Mouse (Mus musculus) CH12.LX (cell line): ENCODE measurements at regions not wholly inside any gene's neighbourhood (a gene's known extent, or its start where the extent isn't known, plus 50 kb on each side); places are given as distances from the start of the nearest gene placed in this dataset.
A peak's percentile ranks its signal among the peaks of the same experiment; 100 is the strongest.

Experiments
- DNase-seq: peaks from one replicate; pipeline ENCODE4 v3.0.0-alpha.2; 2013; ENCODE audit errors: extremely low read depth
- H3K27ac ChIP-seq: 2 replicates; pipeline ENCODE4 v1.5.1; 2012; ENCODE audit warnings: low read depth, mild to moderate bottlenecking, control low read depth, moderate library complexity; ENCODE audit not compliant: insufficient read depth
- H3K27me3 ChIP-seq: replicated peaks from 2 replicates; pipeline ENCODE3; 2012; ENCODE audit warnings: inconsistent platforms
- H3K36me3 ChIP-seq, 2 experiments: replicated peaks in 1 of 2; 2 replicates each; pipeline versions ENCODE3 to v1.6.1; 2012; ENCODE audit warnings: inconsistent platforms in 1 of 2, low read length in 1 of 2, mild to moderate bottlenecking in 1 of 2, mixed read lengths in 1 of 2, moderate library complexity in 1 of 2; ENCODE audit not compliant: control insufficient read depth in 1 of 2, insufficient read depth in 1 of 2
- H3K4me1 ChIP-seq, 2 experiments: 2 replicates each; pipeline ENCODE4 v1.6.1; 2012; ENCODE audit warnings: inconsistent platforms in 1 of 2, moderate library complexity in 1 of 2; ENCODE audit not compliant: insufficient read depth in 2 of 2, control insufficient read depth in 1 of 2
- H3K4me2 ChIP-seq: 2 replicates; pipeline ENCODE4 v1.6.1; 2012; ENCODE audit warnings: low read depth, mild to moderate bottlenecking, control low read depth; ENCODE audit not compliant: poor library complexity, insufficient read depth, severe bottlenecking
- H3K4me3 ChIP-seq, 3 experiments: fragments of 150-350 bp in 1 of 3; sonication (generic) in 1 of 3; replicated peaks in 1 of 3; 2 replicates each; pipeline versions ENCODE3 to v1.5.1; 2011 to 2012; ENCODE audit warnings: low read depth in 2 of 3, low read length in 2 of 3, mild to moderate bottlenecking in 2 of 3, moderate library complexity in 2 of 3, control low read depth in 1 of 3, improper control_type of control experiment in 1 of 3, inconsistent platforms in 1 of 3, mixed read lengths in 1 of 3; ENCODE audit not compliant: poor library complexity in 1 of 3
- H3K79me2 ChIP-seq: replicated peaks from 2 replicates; pipeline ENCODE4 v1.6.1; 2012; ENCODE audit warnings: mild to moderate bottlenecking, moderate library complexity; ENCODE audit not compliant: control insufficient read depth, poor library complexity, insufficient read depth, severe bottlenecking; ENCODE audit errors: extremely low read depth
- H3K9ac ChIP-seq: 2 replicates; pipeline ENCODE4 v1.6.1; 2012; ENCODE audit warnings: low read depth, mild to moderate bottlenecking, control low read depth, moderate library complexity; ENCODE audit not compliant: insufficient read depth
- H3K9me3 ChIP-seq: replicated peaks from 2 replicates; pipeline ENCODE3; 2012; ENCODE audit warnings: low read length, inconsistent platforms, mixed read lengths
- BHLHE40 ChIP-seq: IDR thresholded peaks from 2 replicates; pipeline ENCODE4 v1.6.1; 2011; ENCODE audit warnings: mild to moderate bottlenecking, low read depth, low read length, improper control_type of control experiment
- CHD1 ChIP-seq: IDR thresholded peaks from 2 replicates; pipeline ENCODE4 v1.6.1; 2012; ENCODE audit warnings: low read depth, low read length, improper control_type of control experiment, inconsistent platforms
- JUN ChIP-seq: IDR thresholded peaks from 2 replicates; pipeline ENCODE4 v1.6.1; 2011; ENCODE audit warnings: low read depth, mild to moderate bottlenecking, low read length, improper control_type of control experiment, moderate library complexity; ENCODE audit not compliant: insufficient read depth
- MAFK ChIP-seq: IDR thresholded peaks from 2 replicates; pipeline ENCODE4 v1.6.1; 2011; ENCODE audit warnings: low read length, improper control_type of control experiment; ENCODE audit not compliant: insufficient replicate concordance
- MAZ ChIP-seq: IDR thresholded peaks from 2 replicates; pipeline ENCODE4 v1.6.1; 2012; ENCODE audit warnings: low read depth, mild to moderate bottlenecking, inconsistent platforms, low read length, improper control_type of control experiment, moderate library complexity
- MEF2A ChIP-seq: IDR thresholded peaks from 2 replicates; pipeline ENCODE4 v1.6.1; 2014; ENCODE audit warnings: low read depth, mild to moderate bottlenecking, inconsistent platforms, low read length, improper control_type of control experiment, borderline replicate concordance
- MXI1 ChIP-seq: IDR thresholded peaks from 2 replicates; pipeline ENCODE4 v1.6.1; 2011; ENCODE audit warnings: mild to moderate bottlenecking, low read depth, low read length, improper control_type of control experiment
- SIN3A ChIP-seq: IDR thresholded peaks from 2 replicates; pipeline ENCODE4 v1.6.1; 2012; ENCODE audit warnings: low read length, improper control_type of control experiment, inconsistent platforms
- SMC3 ChIP-seq: IDR thresholded peaks from 2 replicates; pipeline ENCODE4 v1.6.1; 2011; ENCODE audit warnings: low read depth, low read length, improper control_type of control experiment
- TCF12 ChIP-seq: IDR thresholded peaks from 2 replicates; pipeline ENCODE4 v1.6.1; 2014; ENCODE audit warnings: low read depth, mild to moderate bottlenecking, inconsistent platforms, low read length, improper control_type of control experiment
- UBTF ChIP-seq: IDR thresholded peaks from 2 replicates; pipeline ENCODE4 v1.6.1; 2012; ENCODE audit warnings: low read depth, mild to moderate bottlenecking, inconsistent platforms, low read length, improper control_type of control experiment, moderate library complexity
- USF1 ChIP-seq: IDR thresholded peaks from 2 replicates; pipeline ENCODE4 v1.6.1; 2014; ENCODE audit warnings: low read depth, mild to moderate bottlenecking, inconsistent platforms, low read length, improper control_type of control experiment
- ZC3H11A ChIP-seq: IDR thresholded peaks from 2 replicates; pipeline ENCODE4 v1.6.1; 2012; ENCODE audit warnings: low read depth, mild to moderate bottlenecking, inconsistent platforms, low read length, improper control_type of control experiment
- ZKSCAN1 ChIP-seq: IDR thresholded peaks from 2 replicates; pipeline ENCODE4 v1.6.1; 2012; ENCODE audit warnings: low read depth, inconsistent platforms, low read length, improper control_type of control experiment, borderline replicate concordance
- ZNF384 ChIP-seq: IDR thresholded peaks from 2 replicates; pipeline ENCODE4 v1.6.1; 2012; ENCODE audit warnings: low read depth, low read length, improper control_type of control experiment, inconsistent platforms
- dilution Hi-C: fragments of 300-500 bp; cut with MboI; formaldehyde crosslinking; loops from 2 replicates; pipeline ENCODE4 v1.14.3; 2020; ENCODE audit warnings: low sequenced_read_pairs; ENCODE audit not compliant: extremely low pct_unique_long_range_greater_than_20kb, extremely low pct_ligation_motif_present
- in situ Hi-C: fragments of 300-500 bp; cut with MboI; formaldehyde crosslinking; loops from 3 replicates; pipeline ENCODE4 v1.14.3; 2019; ENCODE audit warnings: low sequenced_read_pairs, low pct_ligation_motif_present, low pct_unique_long_range_greater_than_20kb, mixed read lengths

DNA sequence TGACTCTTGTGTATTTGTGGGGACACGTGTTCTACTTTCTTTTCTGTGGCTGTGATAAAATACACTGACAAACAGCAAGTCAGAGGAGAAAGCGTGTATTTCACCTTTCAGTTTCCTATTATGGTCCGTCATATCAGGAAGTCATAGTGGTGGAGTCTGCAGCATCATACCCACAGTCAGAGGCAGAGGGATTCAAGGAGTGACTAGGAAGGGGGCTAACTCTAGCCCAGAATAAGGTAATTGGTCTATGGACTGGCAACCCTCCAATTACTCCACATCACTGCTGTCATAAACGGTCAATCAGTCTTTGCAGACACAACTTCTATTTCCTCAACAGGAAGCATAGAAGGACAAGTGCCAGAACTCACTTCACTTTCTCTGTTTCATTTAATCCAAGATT, 201.0 kb downstream of the Klf6 start:
- in situ Hi-C loops (no loop called here), dilution Hi-C loops (no loop called here)
- no peak for DNase-seq
- H3K36me3 ChIP-seq = no peaks in the 10 kb centered on the region
- no peak overlapping the region for H3K9ac ChIP-seq
- H3K4me1 ChIP-seq = peaks cover 0 to 11% of the 10 kb centered on the region in 2 experiments; a peak in 2 of 4 replicates
- no peaks in the 10 kb centered on the region for H3K9me3 ChIP-seq
- H3K79me2 ChIP-seq = no peaks in the 10 kb centered on the region
- no peak overlapping the region for H3K27ac ChIP-seq
- no peak for TF ChIP-seq MXI1
- no peak for TF ChIP-seq CHD1
- H3K4me3 ChIP-seq = no peak overlapping the region
- peak overlapping the region; percentile 34; the same call in 1 of the 2 replicates for H3K4me2 ChIP-seq
- no peaks in the 10 kb centered on the region for H3K27me3 ChIP-seq

DNA sequence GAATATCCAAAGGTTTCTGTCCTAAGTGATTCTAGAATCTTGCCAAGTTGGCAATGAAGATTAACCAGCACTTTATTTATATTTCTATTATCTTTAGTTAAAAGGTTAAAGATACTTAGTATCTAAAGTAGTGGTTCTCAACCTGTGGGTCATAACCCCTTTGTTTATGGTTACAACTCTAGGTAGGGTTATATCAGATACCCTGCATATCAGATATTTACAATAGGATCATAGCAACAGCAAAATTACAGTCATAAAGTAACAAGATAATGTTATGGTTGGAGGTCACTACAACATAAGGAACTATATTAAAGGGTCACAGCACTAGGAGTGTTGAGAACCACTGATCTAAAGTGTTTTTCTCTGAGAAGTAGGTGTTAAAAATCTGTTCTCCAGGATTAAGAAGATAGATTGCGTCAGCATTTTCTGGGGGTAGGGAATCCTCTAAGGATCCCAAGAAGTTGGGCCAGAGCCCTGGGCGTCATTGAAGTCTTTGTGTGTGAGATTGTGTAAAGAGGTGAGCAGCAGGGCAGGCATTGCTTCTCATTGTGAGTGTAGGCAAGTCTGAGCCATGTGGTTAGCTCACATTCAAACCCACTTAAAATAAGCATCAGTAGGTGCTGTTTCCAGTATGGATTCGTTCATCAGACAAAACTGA, 201.6 kb downstream of the Klf6 start:
- DNase-seq = no peak
- H3K27me3 ChIP-seq = no peaks in the 10 kb centered on the region
- no peak overlapping the region for H3K27ac ChIP-seq
- TF ChIP-seq UBTF = no peak
- no peak for TF ChIP-seq USF1
- TF ChIP-seq MAZ = no peak
- TF ChIP-seq BHLHE40 = no peak
- H3K9me3 ChIP-seq = no peaks in the 10 kb centered on the region
- no peak overlapping the region for H3K9ac ChIP-seq
- in situ Hi-C loops = no loop called here
- no peak overlapping the region for H3K4me3 ChIP-seq
- H3K36me3 ChIP-seq = no peaks in the 10 kb centered on the region
- no peak overlapping the region; the same call in 1 of the 2 replicates for H3K4me2 ChIP-seq
- no peaks in the 10 kb centered on the region for H3K79me2 ChIP-seq
- peaks cover 0 to 11% of the 10 kb centered on the region in 2 experiments; a peak in 2 of 4 replicates for H3K4me1 ChIP-seq
- dilution Hi-C loops = no loop called here

DNA sequence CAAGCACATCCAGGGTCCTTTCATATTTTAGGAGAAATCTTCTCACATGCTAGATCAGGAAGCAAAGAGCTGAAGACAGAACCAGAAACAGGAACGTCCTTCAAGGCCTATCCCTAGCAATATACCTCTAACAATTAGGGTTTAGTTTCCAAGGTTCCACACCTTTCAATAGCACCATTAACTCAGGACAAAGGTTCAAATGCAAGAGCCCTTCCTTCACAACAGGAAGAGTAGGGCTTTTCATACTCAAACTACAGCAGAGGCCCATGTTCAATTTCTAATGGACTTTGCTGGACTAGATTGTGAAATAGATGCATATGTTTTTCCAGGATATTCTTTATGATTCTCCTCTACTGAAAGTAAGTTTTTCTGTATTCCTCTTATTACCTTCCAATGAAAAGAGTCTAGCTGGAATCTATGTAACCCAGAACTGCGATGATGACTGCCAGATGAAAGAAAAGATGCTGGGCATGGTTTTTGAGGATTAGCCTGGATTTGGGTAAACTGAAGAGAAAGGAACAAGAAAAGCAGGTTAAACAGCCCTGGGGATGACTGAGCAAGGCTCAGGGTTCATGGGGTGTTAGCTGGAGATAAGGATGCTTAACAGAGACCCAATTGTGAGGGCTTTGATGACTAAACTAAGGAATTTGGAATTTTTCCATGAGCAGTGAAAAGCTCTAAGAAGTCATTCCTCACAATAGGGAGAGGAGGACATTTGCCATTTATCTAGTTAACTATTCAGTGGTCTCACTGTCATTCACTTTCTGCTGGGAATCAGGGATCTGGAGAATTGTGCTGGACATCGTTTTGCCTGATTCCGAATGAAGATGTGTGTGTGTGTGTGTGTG, 215.9 kb downstream of the Klf6 start:
- in situ Hi-C loops (no loop called here), dilution Hi-C loops (no loop called here)
- no peak overlapping the region for H3K27ac ChIP-seq
- H3K9me3 ChIP-seq = no peaks in the 10 kb centered on the region
- no peak for DNase-seq
- H3K4me3 ChIP-seq = no peak overlapping the region
- H3K9ac ChIP-seq = no peak overlapping the region
- H3K27me3 ChIP-seq = no peaks in the 10 kb centered on the region
- H3K36me3 ChIP-seq = no peaks in the 10 kb centered on the region
- no peak overlapping the region for H3K4me2 ChIP-seq
- H3K79me2 ChIP-seq = no peaks in the 10 kb centered on the region
- no peaks in the 10 kb centered on the region for H3K4me1 ChIP-seq
- no peak for TF ChIP-seq SMC3
- TF ChIP-seq ZC3H11A = no peak
- TF ChIP-seq USF1 = no peak
- TF ChIP-seq JUN = no peak
- no peak for TF ChIP-seq MAZ
- no peak for TF ChIP-seq TCF12
- no peak for TF ChIP-seq MEF2A
- no peak for TF ChIP-seq SIN3A
- TF ChIP-seq ZNF384 = no peak
- no peak for TF ChIP-seq MAFK
- TF ChIP-seq ZKSCAN1 = no peak
